Mouse (Mus musculus): ENCODE results near the gene Plod1.

The Plod1 gene

DNA sequence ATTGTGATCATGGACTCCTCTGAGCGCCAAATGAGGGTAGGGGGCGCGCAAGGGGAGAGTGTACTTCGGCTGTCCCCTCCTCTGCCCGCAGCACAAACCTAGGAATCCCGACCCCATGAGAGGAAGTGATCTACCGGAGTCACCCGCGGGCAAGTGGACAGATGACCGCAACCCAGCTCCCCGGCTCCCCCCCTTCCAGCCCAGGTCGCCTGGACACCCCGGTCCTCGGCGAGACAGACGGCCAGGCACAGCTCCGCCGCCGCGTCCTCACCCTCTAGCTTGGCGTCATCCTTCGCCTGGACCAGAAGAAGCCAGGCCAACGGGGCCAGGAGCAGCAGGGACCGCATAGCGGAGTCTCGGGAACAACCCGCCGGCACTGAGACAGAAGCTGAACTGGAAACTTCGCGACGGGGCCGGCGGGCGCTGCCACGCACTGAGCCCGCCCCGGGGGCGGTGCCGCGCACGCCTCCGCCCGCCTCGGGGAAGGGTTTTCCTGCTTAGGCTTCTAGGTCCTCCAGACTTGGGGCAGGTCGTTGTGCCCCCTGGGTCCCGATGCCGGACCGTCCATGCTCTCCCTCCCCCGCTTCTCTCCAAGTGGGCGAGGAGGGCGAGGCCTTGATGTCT is at the start of gene Plod1:
Gene Plod1 (minus strand): TSS at position 437 of the 624 bp plus-strand sequence.
- DNase-seq (ENCODE audit: low spot score in 2 of 2) = peak; percentile 82 to 86

DNA sequence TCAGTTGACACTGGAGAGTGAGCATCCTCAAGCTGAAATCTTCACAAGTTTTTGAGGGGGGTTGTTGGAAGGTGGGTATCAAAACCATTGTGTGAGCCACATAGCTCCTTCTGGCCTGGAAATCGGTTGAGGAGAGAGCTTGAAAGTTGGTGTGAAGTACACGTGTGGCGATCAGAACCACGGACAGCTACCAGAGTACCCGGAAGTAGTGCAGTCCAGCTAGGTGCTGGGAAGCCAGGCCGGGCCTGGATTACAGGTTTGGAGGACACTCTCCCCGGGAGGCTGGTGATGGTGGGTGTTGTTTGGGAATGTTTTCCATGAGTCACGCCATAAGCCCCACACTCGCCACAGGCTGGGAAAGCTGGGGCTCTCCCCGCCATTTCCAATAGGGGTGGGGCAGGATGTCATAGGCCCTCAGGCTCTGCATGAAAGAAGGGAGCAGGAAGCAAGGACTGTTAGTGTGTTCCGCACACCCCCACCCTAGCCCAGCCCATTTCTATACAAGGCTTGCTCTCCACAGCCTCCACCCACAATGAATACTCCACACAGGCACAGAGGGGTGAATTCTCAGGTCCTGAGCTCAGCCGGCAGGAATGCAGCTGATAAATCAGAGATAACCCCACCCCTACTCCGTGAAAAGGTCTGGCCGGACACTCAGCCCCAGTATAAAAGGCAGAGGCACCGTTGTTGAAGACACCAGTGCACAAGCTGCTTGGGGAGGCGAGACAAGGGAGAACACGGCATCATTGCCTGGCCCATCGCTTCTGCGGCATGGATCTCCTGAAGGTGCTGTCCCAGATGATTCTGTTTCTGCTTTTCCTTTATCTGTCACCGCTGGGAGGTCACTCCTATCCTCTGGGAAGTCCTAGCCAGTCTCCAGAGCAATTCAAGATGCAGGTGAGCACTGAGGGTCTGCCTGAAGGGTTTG is 48.9 kb upstream of the Plod1 start, which contains the start of gene Nppb:
Gene Nppb (plus strand): TSS at position 584 of the 928 bp plus-strand sequence.
- DNase-seq (ENCODE audit: low spot score in 2 of 2) = no peak

DNA sequence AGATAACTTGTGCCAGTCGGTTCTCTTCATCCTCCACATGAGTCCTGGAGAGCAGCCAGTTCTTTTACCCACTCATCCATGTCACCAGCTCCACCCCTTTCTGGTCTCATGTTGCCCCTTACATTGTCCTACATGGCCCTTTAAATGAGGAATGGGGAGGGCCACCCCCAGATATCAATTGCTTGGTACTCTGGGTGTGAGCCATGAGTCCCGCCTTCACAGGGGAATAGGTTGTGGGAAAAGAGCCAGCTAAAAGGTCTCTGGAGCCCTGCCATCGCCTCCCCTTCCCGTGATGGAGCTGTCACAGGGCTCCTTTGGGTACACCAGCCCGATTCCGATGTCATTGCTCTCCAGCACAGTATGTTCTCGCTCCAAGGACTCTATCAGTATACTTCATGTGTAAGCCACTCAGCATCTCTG is 42.9 kb upstream of the Plod1 start:
- no peak for DNase-seq (ENCODE audit: low spot score in 2 of 2)

DNA sequence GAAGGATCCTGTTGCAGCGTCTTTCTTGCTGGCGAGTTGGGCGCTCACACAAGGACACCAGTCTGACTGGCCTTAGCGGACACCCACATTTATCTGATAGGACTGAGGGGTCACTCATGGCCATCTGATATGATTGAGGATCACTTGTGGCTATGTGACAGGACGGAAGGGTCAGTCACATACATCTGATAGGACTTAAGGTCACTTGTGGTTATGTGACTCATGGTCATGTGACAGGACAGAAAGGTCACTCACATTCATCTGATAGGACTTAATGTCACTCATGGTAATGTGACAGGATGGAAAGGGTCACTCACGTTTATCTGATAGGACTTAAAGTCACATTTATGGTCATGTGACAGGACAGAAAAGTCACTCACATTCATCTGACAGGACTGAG is 41.8 kb upstream of the Plod1 start:
- no peak for DNase-seq (ENCODE audit: low spot score in 2 of 2)

DNA sequence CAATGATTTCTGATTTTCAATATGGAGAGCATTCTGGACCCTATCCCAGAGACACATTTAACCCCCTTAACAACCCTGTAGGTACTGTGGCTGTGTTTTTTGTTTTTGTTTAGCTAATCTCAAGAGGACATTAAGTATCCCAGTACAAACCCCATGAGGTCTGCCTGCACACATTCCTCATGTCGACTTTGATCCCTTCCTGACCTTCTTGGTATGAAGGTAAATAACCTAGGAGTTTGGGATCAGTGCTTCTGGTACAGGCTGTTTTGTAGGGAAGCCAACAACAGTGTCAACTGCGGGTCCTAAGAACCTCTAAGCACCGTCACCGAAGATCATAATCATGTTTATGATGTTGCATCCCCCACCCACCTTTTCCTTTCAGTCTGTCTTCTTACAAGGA is 41.2 kb upstream of the Plod1 start:
- DNase-seq (ENCODE audit: low spot score in 2 of 2) = no peak

DNA sequence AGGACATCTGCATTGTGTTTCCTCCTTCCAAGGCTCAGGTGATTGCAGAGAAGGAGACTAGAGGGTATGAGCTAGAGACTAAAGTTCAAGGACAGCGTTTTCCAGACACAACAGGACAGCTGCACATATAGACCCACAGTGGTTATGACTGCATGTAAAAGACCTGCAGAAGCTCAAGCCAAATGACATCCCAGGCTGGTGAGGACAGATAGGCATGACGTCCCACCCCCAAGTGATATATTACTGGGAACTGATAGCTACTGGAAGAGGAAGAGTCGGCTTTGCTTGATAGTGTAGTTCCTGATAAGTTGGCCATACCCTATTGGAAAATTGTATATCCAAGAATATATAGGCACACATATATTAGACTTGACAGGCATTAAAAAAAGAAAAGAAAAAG is 39.7 kb upstream of the Plod1 start:
- DNase-seq (ENCODE audit: low spot score in 2 of 2) = no peak

DNA sequence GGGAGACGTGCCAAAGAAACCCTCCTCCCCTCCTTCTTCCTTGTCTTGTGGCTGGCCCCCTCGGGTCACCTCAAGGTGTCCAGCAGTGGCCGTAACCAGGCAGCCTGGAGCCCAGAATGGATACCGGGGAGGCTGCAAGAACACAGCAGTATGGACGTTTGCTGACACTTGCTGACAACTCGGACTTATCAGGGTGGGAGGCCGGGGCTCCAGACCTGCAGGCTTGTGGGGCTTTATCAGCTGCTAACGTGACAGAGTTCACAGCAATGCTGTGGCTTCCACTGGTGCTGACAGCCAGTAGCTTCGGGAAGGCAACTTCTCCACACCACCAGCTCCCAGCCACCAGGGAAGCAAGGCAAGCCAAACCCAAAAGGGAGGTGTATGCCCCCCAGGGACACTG is 32.8 kb upstream of the Plod1 start:
- no peak for DNase-seq (ENCODE audit: low spot score in 2 of 2)

DNA sequence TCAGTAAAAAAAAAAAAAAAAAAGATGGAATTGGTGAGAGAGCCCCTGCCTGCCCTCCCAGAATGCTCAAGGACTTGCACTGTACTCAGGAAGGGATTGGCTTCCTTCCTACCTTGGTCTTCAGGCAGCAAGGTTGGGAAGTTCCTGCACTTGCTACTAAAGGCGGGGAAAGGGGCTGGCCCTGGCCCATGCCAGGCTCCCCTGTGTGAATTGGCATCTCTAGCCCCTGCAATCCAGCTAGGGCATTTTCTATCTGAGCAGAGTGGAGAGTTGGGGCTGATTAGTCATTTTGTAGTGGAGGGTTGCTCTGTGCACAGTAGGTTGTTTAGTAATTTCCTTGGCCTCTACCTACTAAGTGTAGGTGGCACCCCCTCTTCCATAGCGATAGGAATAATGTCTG is 32.2 kb upstream of the Plod1 start:
- DNase-seq (ENCODE audit: low spot score in 2 of 2) = no peak

DNA sequence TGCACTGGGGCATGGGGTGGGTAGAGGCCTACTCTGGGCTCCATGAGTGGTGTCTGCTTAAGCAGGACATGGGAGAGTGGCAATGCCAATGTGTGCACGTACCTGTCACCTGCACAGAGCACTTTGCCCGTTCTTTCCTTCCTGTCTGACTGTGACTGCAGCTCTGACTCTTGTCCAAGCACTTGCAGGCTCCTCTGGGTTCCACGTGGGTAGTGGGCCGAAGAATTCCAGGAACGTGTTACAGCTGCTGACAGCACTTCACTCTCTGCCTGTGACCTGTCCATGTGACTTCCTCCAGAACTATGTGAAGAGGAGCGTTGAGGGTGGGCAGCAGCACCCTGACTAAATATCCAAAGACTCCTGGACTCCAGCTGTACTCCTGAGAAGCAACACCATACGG is 29.1 kb upstream of the Plod1 start:
- no peak for DNase-seq (ENCODE audit: low spot score in 2 of 2)

DNA sequence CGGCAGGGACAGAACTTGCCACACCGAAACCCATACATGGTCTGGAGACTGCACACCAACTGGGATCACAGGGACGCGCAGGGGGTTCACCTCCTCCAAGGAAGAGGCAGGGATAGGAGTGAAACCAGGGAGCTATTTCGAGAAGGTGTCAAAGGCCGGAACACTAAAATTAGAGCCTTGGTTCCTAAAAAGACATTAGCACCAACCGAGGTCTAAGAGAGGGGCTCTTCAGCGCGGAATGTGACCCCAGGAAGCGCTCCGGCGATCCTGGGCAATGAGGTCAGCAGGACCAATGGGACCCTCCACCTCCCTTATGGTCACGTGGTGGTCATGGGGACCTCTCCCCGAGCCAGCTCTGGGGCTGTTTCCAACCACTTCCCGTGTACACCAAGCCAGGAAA is 27.1 kb upstream of the Plod1 start:
- no peak for DNase-seq (ENCODE audit: low spot score in 2 of 2)

DNA sequence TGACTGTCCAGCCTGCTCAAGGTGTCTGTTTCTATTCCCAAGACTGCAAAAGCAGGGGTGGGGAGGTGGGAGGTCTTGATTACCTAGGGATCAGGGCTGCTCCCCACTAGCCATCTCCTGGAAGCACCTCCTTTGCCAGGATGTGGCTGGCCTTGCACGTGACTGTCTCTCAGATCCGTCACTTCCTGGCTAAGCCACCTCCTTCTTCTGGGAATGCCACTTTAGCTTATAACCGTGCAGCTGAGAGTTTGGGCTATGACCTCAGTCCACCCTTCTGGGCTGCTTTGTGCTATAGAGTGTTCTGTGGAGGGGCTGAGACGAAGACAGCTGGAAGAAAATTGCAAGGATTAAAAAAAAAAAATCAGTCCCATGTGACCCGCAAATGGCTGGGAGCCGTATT is 26.2 kb upstream of the Plod1 start:
- DNase-seq (ENCODE audit: low spot score in 2 of 2) = no peak

DNA sequence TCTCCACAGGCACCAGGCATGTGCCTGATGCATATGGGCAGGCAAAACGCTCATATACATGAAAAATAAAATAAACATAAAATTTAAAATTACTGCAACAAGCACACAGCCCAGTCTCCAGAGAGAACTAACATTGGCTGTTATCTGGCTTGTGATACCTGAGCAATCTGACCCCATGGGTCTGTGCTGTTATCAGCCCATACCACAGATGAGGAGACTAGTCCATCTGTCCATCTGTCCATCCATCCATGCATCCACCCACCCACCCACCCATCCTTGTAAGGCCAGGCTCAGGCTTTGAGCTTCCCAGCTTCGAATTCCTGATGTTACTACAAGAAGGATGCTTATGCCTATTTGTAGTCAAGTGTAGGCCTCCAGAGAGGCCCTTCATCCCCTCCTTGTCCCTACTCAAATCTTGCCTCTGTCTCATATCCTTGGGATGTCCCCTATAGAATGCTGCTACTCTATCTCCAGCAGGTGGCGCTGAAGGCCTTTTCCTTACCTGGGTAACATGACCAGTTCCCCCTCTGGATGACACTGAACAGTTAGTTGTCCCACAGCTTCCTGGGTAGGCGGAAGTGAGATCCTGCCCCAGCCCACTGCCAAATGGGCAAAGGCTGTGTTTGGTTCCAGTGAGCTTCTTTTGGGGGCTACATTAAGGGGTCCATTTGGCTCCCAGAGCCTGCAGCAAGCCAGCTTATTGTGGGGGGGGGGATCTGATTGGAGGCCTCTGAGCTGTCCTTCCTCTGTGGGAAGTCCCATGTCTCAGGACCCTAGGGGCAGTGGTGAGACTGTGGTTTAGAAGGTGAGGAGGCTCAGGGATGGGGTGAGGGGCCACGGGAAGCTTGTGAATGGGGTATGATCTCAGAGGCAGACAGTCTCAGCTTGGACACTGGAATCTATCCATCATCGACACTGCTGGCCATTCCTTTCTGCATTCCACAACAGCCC is 23.6 kb upstream of the Plod1 start:
- peak in 1 of 2 experiments; percentile 31 for DNase-seq (ENCODE audit: low spot score in 2 of 2)

DNA sequence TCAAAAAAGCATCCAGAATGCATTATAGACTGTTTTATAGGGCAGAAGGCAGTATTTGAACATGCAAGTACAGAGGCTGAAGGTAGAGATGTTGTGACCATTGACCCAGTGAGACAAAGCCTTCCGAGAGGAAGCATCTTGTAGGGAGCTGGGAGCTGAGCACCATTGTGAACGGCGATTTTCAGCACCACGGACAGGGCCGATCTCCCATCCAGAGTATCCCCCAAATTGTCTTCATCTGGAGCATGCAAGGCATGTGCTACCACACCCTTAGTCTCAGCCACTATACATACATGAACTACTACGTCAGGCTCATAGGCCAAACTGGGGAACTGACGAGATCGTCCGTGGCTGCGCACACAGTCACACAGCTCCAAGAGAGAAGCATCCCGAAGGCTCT is 20.6 kb upstream of the Plod1 start:
- no peak for DNase-seq (ENCODE audit: low spot score in 2 of 2)

DNA sequence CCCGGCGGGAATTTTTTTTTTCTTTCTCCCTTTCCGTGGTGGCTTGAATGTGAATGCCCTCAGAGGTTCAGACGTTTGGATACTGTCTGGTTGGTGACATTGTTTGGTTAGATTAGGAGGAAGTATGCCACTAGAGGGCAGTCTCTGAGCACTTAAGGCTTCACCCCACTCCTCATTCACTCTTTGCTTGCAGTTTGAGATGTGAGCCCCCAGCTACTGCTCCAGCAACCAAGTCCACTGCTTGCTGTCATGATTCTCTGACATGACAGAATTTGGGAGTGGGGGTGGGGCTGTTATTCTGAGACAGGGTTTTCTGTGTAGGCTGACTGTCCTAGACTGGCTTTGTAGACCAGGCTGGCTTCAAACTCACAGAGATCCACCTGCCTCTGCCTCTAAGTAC is 17.0 kb upstream of the Plod1 start:
- DNase-seq (ENCODE audit: low spot score in 2 of 2) = no peak

DNA sequence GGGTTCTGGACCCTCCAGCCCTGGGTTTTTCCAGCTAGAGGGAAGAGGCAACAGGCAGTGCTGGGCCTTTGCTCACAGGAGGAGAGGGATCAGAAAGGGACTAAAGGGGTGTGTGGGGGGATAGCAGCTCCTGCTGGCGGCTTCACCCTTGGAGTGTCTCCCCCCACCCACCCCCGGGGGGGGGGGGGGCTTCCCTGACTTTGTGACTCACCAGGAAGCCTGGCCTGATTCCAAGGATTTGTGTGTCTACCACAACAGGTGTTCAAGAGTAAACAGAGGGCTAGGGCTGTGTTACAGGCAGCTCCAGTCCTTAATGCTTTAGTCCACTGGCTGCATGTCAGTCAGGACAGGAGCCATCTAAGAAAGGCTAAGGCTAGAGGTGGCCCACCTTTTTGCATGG is 10.9 kb upstream of the Plod1 start:
- DNase-seq (ENCODE audit: low spot score in 2 of 2) = no peak

DNA sequence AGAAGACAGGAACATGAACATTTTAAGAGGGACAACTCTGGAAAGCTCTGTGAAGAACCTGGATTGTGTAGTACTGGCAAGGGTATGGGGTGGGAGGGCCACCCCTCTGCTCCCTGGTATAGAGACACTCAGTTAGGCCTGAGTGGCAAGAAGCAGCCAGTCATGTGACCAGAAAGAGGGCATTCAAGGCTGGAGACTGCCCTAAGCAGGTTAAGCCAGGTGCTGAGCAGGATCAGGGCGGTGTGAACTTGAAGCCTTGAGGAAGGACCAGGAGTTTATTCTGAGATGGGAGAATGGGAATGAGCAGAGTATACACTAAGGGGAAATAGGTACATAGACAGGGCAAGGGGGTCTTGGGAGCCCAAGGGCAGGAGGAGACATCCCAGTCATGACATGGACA is 6.4 kb upstream of the Plod1 start:
- DNase-seq (ENCODE audit: low spot score in 2 of 2) = no peak

DNA sequence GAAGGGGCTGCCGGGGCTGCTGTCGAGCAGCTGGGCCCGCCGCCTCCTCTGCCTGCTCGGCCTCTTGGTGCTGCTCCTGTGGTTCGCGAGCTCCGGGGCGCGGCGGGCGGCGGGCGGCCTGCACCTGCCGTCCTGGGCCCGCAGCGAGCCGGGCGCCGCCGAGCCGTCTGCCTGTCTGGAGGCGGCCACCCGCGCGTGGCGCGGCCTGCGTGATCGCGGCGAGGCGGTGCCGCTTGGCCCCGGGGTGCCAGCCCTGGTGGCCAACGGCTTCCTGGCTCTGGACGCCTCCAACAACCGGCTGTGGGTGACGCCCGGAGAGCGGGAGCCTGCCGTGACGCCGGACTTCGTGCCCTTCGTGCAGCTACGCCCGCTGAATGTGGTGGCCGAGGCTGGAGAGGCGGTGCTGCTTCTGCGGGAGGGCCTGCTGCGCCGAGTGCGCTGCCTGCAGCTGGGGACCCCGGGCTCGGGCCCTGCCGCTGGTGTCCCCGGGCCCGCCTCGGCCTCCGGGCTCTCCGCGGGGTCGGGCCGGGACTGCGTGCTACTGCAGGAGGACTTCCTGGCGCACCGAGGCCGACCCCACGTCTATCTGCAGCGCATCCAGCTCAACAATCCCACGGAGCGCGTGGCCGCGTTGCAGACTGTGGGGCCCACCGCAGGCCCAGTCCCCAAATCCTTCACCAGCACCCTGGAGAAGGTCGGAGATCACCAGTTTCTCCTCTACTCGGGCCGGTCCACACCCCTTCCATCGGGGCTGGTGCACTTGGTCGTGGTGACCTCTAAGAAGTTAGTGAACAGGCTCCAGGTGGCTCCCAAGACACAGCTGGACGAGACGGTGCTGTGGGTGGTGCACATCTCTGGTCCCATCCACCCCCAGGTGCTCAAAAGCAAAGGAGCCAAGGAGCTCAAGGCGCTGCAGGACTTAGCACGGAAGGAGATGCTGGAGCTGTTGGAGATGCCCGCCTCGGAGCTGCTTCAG is 4.8 kb upstream of the Plod1 start:
- no peak for DNase-seq (ENCODE audit: low spot score in 2 of 2)

DNA sequence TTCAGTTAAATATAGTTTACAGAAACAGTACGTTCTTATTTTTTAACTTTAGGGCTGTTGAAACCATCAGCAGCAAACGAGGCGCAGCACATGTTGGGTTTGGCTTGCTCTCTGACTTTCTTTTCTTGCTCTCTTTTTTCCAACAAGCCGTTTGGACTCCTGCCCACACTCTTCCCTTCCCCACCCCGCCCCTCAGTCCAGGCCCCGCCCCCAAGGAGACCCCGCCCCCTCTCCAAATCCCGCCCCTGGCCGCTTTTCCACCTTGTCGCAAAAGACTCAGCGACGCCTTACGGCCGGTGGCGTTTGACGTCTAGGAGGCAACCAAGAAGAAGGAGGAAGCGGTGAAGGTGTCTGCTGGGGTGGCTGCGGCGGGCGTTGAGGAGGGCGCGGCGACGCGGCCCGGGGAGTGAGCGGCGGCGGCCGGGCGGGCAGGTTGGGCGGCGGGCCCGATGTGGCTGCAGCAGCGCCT is 4.0 kb upstream of the Plod1 start, which contains the start of gene 2510039O18Rik:
Gene 2510039O18Rik (plus strand): TSS at position 320 of the 469 bp plus-strand sequence.
- peak; percentile 70 to 84 for DNase-seq (ENCODE audit: low spot score in 2 of 2)

DNA sequence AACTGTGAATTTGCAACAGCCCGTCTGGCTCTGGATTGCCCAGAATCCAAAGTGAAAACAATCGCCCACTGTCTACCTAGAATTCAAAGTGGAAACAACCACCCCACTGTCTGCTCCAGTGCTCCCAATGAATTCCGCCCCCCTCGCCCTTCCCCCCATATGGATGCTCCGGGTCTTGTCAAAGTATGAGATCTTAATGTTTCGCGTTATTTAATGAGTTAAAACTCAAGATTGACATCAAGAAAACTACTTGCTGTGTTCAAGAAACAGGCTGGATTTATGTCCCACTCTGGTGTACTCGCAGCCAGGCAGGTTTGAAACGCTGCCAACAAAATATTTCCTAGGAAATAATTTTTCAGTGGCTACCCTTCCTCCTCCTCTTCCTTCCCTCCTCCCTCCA is 3.5 kb upstream of the Plod1 start:
- DNase-seq (ENCODE audit: low spot score in 2 of 2) = no peak
